Mouse (Mus musculus) liver, adult (tissue): ENCODE data around the gene Tnik.

ENCODE experiments used
- GATA4 ChIP-seq: IDR thresholded peaks from 2 replicates; pipeline ENCODE4 v1.6.1; 2014; ENCODE audit warnings: mild to moderate bottlenecking, low read length; ENCODE audit not compliant: insufficient replicate concordance

Gene Tnik

DNA sequence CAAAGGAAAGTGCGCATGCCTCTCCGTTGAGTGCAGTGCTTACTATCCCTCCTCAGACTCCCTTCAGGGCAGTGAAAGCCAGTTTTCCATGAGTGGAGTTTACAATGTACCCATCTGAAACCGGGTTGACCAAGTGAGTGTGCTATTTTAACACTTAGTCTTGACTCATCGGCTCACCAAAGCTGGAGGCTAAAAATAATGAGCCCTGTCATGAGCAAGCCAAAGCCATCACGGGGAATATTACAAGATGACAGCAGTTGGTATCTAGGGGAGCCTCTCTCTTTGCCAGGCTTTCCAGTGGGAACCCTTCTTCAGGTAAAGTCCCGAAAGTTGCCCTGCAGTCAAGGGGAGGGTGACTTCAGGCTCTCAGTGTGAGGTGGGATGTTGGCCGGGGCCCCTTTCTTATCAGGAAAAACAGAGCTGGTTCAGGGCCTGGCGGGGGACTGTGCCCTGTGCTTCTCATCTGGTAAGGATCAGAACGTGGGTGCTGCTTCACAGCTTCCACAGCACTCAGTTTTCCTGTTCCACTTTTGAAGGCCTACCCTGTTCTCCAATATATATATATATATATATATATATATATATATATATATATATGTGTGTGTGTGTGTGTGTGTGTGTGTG is 136.7 kb downstream of the Tnik start:
- TF ChIP-seq GATA4: no peak

DNA sequence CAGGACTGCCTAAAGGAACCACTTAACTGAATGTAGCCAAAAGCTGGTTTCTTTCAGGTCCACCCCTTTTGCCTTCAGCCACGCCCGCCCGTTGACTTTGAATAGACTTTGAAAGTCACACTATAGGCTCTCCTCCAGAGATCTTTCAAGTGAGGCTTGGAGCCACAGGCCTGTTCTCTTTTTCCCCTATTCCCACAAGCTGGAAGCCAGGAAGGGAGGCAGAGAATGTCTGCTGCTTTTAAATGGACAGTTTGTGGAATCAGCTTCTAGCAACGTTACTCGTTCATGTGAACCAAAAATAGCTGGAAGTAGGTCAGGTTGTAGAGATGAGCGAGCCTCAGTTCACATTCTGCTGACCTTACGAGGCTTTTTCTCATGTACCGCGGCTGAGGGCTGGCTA is 138.3 kb downstream of the Tnik start:
- TF ChIP-seq GATA4: no peak

DNA sequence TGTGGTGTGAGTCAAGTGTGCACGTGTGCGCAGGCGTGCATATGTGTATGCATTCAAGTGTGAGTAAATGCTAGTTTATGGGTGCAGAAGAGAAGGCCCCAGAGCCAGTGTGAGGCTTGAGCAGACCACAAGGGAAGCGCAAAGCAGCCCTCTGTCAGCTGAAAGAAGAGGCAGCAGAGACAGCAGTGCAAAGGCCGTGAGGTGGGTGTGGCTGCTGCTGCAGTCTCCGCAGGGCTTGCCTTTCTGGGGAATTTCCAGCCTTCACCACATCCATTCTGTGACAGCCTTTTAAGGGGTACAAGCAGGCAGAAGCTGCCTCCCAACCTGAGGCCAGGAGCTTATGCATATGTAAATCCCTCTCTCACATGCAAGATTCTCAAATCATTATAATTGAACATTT is 139.2 kb downstream of the Tnik start:
- TF ChIP-seq GATA4: no peak

DNA sequence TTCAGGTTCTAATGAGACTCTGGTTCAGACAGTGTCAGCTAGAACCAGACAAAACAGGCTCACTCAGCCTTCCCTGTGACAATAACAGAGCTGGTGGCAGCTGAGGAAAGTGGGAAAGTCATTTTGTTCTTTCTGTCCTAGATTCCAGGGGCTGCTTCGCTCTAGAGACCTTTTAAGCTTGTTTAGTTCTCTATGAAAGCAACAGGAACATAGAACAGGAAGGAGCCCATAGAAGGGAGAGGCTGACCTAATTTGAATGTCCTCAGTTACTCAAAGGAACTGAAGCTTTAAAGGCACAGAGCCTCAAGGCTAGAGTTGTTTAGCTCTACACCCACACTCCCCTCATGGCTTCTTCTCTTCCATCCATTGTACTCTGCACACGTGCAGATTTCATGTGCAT is 142.4 kb downstream of the Tnik start:
- no peak for TF ChIP-seq GATA4

DNA sequence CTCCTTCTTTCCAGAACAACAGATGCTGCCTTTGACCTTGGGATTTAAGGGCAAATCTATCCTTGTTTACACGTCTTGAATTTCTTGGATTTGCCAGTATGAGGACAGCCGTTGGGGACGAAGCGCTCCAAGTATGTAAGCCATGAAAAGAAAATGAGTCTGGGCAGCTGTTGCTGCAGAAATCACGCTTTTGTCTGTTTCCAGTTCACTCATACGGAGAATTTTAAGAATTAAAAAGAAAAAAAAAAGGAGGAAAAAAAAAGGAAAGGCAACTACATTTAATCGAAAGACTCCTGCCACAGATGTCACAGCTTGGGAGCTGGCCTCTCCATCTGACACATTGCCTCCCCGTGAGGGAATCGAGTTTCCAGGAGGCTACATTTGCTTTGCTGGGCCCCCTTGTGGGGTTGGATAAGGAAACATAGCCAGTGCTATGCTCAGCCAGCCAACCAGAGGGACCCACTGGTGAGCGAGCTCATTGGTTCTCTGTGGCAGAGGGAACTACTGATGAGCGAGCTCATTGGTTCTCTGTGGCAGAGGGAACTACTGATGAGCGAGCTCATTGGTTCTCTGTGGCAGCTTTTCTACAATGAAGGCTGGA is 145.9 kb downstream of the Tnik start:
- no peak for TF ChIP-seq GATA4

DNA sequence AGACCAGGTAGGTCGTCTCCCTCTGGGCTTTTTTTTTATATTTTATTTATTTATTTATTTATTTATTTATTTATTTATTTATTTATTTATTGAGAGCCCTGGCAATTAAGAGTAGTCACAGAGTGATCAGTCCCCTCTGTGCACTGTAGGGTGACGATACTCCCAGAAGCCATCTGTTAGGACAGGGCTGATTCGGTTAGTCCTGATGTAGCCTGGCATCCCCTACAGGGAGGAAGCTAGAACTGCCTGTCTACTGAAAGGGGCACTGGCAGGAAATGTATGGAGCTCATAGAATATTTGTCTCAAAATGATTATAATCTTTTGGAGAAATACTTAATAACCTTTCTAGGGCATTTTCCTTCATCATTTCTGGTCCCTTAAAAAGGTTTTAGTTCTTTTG is 147.3 kb downstream of the Tnik start:
- no peak for TF ChIP-seq GATA4

DNA sequence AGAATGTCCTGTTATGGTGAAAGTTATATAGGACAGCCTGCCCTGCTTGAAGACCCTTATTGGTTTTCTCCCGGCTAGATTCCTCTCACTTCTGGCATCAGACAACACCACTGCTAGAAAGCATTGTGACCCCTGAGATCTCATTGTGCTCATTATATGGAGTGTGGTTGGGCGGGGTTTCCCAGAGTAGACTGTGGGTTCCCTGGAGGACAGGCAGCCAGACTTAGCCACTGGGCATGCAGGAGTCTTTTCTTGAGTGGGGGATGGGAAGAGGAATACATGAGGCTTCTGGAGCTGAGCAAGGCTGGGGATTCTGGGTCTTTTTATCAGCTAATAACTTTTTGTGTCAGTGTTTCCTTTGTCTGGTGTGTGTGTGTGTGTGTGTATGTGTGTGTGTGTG is 153.0 kb downstream of the Tnik start:
- no peak for TF ChIP-seq GATA4

DNA sequence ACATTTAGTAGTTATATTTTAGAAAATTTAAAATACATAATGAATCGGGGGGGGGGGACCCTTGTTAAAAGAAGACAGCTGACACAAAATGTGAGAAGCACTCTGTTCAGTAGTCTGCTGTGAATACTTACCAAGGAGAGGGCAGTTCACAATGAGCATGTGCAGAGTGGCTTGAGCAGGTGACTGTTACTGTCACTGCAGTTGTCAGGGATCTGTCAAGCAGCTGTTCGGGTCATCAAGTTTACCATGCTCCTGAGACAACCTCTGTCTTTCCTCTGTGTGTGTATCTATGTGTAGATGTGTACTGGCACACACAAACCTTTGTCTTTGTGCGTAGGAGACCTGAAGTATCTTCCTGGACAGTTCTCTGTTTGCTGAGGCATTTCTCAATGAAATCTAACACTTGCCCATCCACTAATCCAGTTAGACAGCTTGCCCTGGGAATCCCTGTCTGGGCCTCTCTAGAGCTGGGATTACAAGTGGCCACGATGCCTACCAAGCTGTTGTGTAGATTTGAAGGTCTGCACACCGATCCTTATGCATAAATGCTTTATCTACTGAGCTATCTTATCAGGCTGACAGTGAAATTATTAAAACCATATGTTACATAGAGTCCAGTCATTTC is 154.2 kb downstream of the Tnik start:
- TF ChIP-seq GATA4: no peak

DNA sequence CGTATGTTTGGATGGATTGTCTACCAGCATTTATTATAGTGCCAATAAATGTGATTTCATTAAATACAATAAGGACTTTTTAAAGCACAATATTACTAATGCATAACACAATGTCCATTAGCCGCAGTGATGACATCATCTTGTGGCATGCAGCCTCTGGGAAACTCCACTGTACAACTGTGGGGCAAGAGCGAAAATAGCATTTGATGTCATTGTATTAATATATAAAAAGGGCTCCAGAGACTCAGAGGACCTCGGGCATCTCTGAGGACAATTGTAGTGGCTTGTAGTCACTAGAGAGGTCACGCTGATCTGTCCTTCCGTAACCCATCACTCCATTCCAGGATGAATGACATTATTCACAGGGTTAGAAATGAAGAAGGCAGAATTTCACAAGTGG is 157.2 kb downstream of the Tnik start:
- TF ChIP-seq GATA4: no peak

DNA sequence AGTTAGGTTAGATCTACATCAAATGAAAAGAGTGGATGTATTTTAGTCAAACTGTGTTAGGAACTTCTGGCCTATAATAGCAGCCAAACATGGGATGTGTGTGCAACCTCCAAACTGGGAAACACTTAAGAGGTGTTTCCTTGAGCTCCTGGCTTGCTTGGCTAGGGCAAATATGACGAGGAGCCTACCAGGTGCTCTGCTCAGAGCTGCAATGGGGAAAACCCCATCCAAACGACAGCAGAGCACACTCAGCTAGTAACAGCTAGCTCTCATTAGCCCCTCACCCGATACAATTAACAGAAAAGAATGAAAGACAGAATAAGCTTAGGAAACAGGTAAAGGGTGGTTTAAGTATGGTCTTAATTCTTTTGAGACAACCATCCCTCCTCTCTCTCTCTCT is 157.7 kb downstream of the Tnik start:
- no peak for TF ChIP-seq GATA4

DNA sequence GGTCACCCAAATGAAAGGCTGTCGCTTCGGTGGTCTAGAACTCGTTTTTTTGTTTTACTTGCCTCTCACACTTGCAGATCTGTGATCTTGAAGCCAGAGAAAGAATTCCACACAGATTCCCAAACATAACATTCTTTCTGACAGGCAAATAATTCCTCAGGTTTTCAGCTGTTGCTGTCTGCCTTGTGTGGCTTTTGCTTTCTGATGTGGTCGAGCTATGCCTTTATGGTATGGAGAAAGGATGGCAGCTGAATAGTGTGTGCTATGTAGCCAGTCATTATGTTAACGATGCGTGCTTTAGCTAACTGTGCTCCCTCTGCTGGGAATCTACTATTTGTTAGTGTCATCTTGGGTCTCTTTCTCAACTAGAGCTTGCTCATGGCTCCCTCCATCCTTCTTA is 158.8 kb downstream of the Tnik start:
- no peak for TF ChIP-seq GATA4

DNA sequence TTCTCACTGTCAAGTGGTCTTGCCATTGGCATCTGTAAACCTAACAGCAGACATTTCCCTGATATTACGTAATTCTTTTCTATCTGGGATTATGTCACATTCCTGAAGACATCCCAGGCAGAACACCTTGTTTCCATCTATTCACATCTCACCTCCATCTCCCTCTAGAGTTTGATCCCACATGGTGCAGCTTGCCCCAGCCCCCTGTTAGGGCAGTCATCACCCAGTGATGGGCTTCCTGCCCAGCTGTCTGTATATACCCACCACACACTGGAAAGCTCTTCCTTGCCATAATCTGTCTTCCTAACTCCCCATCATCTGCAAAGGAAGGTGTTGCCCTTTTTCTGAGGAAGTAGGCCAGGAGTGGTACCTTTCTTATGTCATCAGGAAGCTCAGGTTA is 159.2 kb downstream of the Tnik start:
- no peak for TF ChIP-seq GATA4

DNA sequence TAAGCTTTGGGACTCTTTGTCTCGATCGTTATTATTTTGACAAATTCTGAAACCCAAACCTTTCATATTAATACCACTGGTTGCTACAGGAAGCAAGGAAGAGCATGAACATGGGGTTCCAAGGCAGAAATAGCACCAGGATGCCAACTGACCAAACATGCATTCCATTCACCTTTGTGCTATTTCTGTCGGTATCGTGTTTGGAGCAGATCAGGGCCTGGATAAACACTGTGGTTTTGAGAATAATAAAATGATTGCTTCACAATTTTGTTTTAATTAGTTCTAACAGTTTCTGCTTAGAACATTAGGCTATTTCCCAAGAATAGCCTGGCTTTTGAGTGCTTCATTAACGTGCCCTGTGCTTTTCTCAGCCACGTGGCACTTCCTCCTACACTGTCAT is 162.9 kb downstream of the Tnik start:
- TF ChIP-seq GATA4: no peak

DNA sequence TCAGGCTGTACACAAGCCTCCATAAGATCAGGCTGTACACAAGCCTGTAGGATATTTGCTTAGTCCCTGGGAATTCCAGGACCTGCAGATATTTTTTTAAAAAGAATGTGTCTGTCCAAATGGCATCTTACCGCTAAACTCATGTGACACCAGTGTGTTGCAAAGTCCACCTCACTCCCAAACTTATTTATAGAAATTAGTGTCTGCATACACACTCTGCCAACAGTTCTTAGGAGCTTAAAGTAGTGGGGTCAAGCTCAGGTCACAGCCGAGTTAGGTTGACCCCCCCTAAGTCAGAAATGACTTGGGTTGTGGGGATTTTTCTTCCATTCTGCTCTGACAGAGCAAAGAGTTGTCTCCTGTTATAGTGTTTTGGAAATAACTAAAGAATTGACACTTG is 168.4 kb downstream of the Tnik start:
- TF ChIP-seq GATA4: no peak

DNA sequence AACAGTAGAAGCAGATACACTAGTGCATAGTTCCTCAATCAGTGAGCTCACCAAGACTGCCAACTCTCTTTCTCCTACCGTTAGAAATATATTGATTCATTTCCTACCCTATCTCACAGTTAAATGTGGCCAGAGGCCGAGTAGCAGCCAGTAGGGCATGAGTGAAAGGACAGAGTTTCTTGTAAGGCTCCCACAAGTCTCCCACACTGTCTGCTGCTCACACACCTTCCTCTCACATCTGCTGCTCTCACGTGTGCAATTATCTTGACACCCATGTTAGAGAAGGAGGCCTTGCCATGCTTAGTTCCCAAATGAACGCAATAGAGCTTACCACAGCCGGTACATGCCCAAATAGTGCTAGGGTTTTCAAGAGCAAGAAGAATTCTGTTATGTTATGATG is 169.3 kb downstream of the Tnik start:
- TF ChIP-seq GATA4: no peak

DNA sequence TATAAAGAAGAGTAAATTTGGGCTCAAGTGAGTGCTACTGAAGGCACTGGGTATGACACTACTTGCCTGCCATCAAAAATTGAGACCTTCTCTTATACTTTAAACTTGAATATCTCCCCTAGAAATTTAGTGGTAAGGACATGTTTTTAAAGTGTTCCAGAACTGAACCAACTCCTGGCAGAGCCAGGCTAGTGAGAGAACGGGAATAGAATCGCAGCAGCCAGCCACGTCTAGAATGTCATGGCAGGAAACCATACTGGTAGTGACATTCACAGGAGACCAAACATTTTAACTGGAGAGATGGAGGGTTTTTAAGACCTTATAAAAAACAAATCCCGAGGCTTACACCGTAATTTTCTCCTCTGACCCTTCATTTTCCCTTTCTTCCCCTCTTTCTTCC is 172.5 kb downstream of the Tnik start:
- no peak for TF ChIP-seq GATA4

DNA sequence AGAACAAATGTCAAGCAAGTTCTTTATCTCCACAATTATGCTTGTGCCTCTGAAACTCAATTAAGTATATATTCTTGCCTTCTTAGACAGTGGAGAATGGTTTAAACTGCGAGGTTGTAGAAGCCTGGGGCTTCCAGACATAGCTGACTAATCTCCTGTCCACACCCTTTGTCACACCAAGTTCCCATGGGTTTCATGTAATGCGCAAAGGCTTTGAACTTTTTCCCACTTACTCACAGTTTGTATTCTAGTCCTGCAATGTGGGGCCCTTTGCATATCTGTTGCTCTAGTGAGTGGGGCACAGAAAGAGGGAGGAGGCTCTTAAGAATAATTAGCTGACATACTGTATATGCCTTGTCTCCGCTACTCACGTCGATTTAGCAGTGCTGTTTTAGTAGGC is 174.4 kb downstream of the Tnik start:
- no peak for TF ChIP-seq GATA4
